ENCODE assay signal across 21 mouse cellular contexts in genomic region chr4:148120555-148120954, GRCm38 (mm10). TPM values are rescaled to one million over a fixed set of nuclear protein-coding genes. Genes with fewer than 3 reads are reported as not detected.
A peak's percentile ranks its signal among the peaks of the same experiment; 100 is the strongest.
DNase-seq lines count a peak whose midpoint lies in the region; ATAC-seq lines count a peak whose summit lies in the region.
"Had no signal": no experiment of that assay in that cellular context is flagged by ENCODE, and none has a peak within 500 bp of the region (broad histone marks: within the 10 kb centered on the region; RNA-seq: fewer than 3 reads in every experiment).

No protein-coding gene starts in this region.

- no peak overlapping the region for H3K4me2 ChIP-seq in forebrain, embryonic 15.5 days (replicated peaks)
- H3K4me2 ChIP-seq: heart, embryonic 13.5 days; liver, embryonic 13.5 days; lung, embryonic 14.5 days; midbrain, embryonic 12.5 days had no signal

- H3K4me3 ChIP-seq in megakaryocyte, embryonic 14.5 days (replicated peaks), result peak overlapping the region; percentile 53
- H3K4me3 ChIP-seq in forebrain, embryonic 15.5 days, result no peak overlapping the region
- H3K4me3 ChIP-seq in limb, embryonic 10.5 days, result no peak overlapping the region
- H3K4me3 ChIP-seq: heart, embryonic 13.5 days; liver, embryonic 13.5 days; midbrain, embryonic 12.5 days had no signal

- H3K4me1 ChIP-seq in megakaryocyte, embryonic 14.5 days, result peaks cover 59% of the 10 kb centered on the region
- peaks cover 50% of the 10 kb centered on the region for H3K4me1 ChIP-seq in forebrain, embryonic 15.5 days
- H3K4me1 ChIP-seq in limb, embryonic 10.5 days, result peaks cover 46% of the 10 kb centered on the region
- H3K4me1 ChIP-seq: liver, embryonic 13.5 days had no signal

- ATAC-seq in megakaryocyte, adult 5-6 weeks (ENCODE audit: poor library complexity, severe bottlenecking), result no peak
- ATAC-seq in forebrain, embryonic 15.5 days (replicated peaks), result 0 out of 2 replicates have a peak, but pooled peaks have one; percentile 0
- ATAC-seq: activated CD4-positive, CD25-positive, alpha-beta regulatory T cell, adult 4 months had no signal

- no peak overlapping the region for H3K9ac ChIP-seq in forebrain, embryonic 15.5 days (replicated peaks)
- H3K9ac ChIP-seq: heart, embryonic 13.5 days; liver, embryonic 13.5 days; lung, embryonic 14.5 days; midbrain, embryonic 12.5 days had no signal

- peak; percentile 70 to 80 for DNase-seq in cerebellum, postnatal 10 days
- no peak for DNase-seq in cerebellum, adult 18-20 months
- DNase-seq in limb, embryonic 10.5 days (ENCODE audit: low spot score), result no peak
- no peak for DNase-seq in kidney, adult 9 months
- DNase-seq in liver, result no peak
- DNase-seq: adrenal gland, postnatal 10 days; cerebellum, adult 11-12 months; heart, adult 11 months; kidney, postnatal 36 days; liver, embryonic 13.5 days; lung, embryonic 14.5 days; lung, postnatal 36 days had no signal

- peaks cover 33% of the 10 kb centered on the region for H3K27me3 ChIP-seq in megakaryocyte, embryonic 14.5 days (replicated peaks)
- no peaks in the 10 kb centered on the region for H3K27me3 ChIP-seq in forebrain, embryonic 15.5 days
- H3K27me3 ChIP-seq in limb, embryonic 10.5 days (ENCODE audit: low read depth, poor library complexity, severe bottlenecking), result 0 out of 2 replicates have a peak, but pooled peaks cover 3% of the 10 kb centered on the region
- H3K27me3 ChIP-seq: midbrain, embryonic 12.5 days had no signal

- peaks cover 10% of the 10 kb centered on the region for H3K9me3 ChIP-seq in megakaryocyte, embryonic 14.5 days
- H3K9me3 ChIP-seq in forebrain, embryonic 15.5 days, result no peaks in the 10 kb centered on the region
- no peaks in the 10 kb centered on the region for H3K9me3 ChIP-seq in limb, embryonic 10.5 days (replicated peaks)
- H3K9me3 ChIP-seq: liver, embryonic 13.5 days; midbrain, embryonic 12.5 days had no signal

- H3K36me3 ChIP-seq in megakaryocyte, embryonic 14.5 days (replicated peaks; ENCODE audit: low read length), result peaks cover 21% of the 10 kb centered on the region
- H3K36me3 ChIP-seq in forebrain, embryonic 15.5 days, result no peaks in the 10 kb centered on the region
- no peaks in the 10 kb centered on the region for H3K36me3 ChIP-seq in limb, embryonic 10.5 days
- H3K36me3 ChIP-seq: G1E; heart, embryonic 13.5 days; liver, embryonic 13.5 days had no signal

- WGBS in forebrain, embryonic 15.5 days, result 53% methylated on average over 9 of the region's 9 CpGs
- 83% methylated on average over 9 of the region's 9 CpGs for WGBS in limb, embryonic 10.5 days

- peak overlapping the region; percentile 88 for H3K27ac ChIP-seq in forebrain, embryonic 15.5 days (replicated peaks)
- H3K27ac ChIP-seq in limb, embryonic 10.5 days, result peak overlapping the region; percentile 87; the same call in 1 of the 2 replicates
- H3K27ac ChIP-seq: heart, embryonic 13.5 days; liver, embryonic 13.5 days; midbrain, embryonic 12.5 days had no signal

RNA-seq across cellular contexts. Expression of gene Mad2l2, which starts 9.6 kb away (rescaled TPM):
- polyA plus RNA-seq in megakaryocyte, embryonic 14.5 days (2012; ENCODE audit: insufficient read depth, low replicate concordance), result 26.0 and 35.6 TPM in 2 replicates
- total RNA-seq in megakaryocyte, adult 5-6 weeks (2015), result 21.9 and 25.3 TPM in 2 replicates
- total RNA-seq in megakaryocyte, adult 5-6 weeks (2017), result 3.6 and 5.9 TPM in 2 replicates
- polyA plus RNA-seq in forebrain, embryonic 15.5 days (2015; fragmentation: Nextera tagmentation; extraction: Ambion mirVana), result 123 and 127 TPM in 2 replicates
- polyA plus RNA-seq in limb, embryonic 10.5 days (2016; fragmentation: Nextera tagmentation; extraction: Ambion mirVana), result 71.7 and 93.8 TPM in 2 replicates

RNA-seq across cellular contexts. Expression of gene Draxin, which starts 9.9 kb away (rescaled TPM):
- 4.1 and 4.9 TPM in 2 replicates for polyA plus RNA-seq in megakaryocyte, embryonic 14.5 days (2012; ENCODE audit: insufficient read depth, low replicate concordance)
- not detected in 2 replicates for total RNA-seq in megakaryocyte, adult 5-6 weeks (2015)
- total RNA-seq in megakaryocyte, adult 5-6 weeks (2017), result 0.04 TPM in 1 of 2 replicates, not detected in the other
- polyA plus RNA-seq in forebrain, embryonic 15.5 days (2015; fragmentation: Nextera tagmentation; extraction: Ambion mirVana), result 21.2 TPM in 2 replicates
- polyA plus RNA-seq in limb, embryonic 10.5 days (2016; fragmentation: Nextera tagmentation; extraction: Ambion mirVana), result 0.78 and 1.3 TPM in 2 replicates
- total RNA-seq: gastrocnemius, adult 8-10 months had no signal
- polyA plus RNA-seq: G1E; lung, embryonic 14.5 days; thymus, postnatal 0 days had no signal

RNA-seq across cellular contexts. Expression of gene Fbxo6, which starts 31.4 kb away (rescaled TPM):
- polyA plus RNA-seq in megakaryocyte, embryonic 14.5 days (2012; ENCODE audit: insufficient read depth, low replicate concordance), result 110 and 123 TPM in 2 replicates
- total RNA-seq in megakaryocyte, adult 5-6 weeks (2015), result 29.3 and 30.8 TPM in 2 replicates
- total RNA-seq in megakaryocyte, adult 5-6 weeks (2017), result 13.5 and 16.8 TPM in 2 replicates
- 15.6 and 18.0 TPM in 2 replicates for polyA plus RNA-seq in forebrain, embryonic 15.5 days (2015; fragmentation: Nextera tagmentation; extraction: Ambion mirVana)
- polyA plus RNA-seq in limb, embryonic 10.5 days (2016; fragmentation: Nextera tagmentation; extraction: Ambion mirVana), result 9.0 and 11.1 TPM in 2 replicates

RNA-seq across cellular contexts. Expression of gene Agtrap, which starts 32.7 kb away (rescaled TPM):
- polyA plus RNA-seq in megakaryocyte, embryonic 14.5 days (2012; ENCODE audit: insufficient read depth, low replicate concordance), result 16.5 and 50.7 TPM in 2 replicates
- 13.8 and 19.0 TPM in 2 replicates for total RNA-seq in megakaryocyte, adult 5-6 weeks (2015)
- 31.9 and 36.0 TPM in 2 replicates for total RNA-seq in megakaryocyte, adult 5-6 weeks (2017)
- 4.6 and 5.6 TPM in 2 replicates for polyA plus RNA-seq in forebrain, embryonic 15.5 days (2015; fragmentation: Nextera tagmentation; extraction: Ambion mirVana)
- polyA plus RNA-seq in limb, embryonic 10.5 days (2016; fragmentation: Nextera tagmentation; extraction: Ambion mirVana), result 13.1 and 14.1 TPM in 2 replicates

RNA-seq across cellular contexts. Expression of gene Fbxo44, which starts 39.7 kb away (rescaled TPM):
- 3.8 and 7.4 TPM in 2 replicates for polyA plus RNA-seq in megakaryocyte, embryonic 14.5 days (2012; ENCODE audit: insufficient read depth, low replicate concordance)
- total RNA-seq in megakaryocyte, adult 5-6 weeks (2015), result 0.93 TPM in 1 of 2 replicates, not detected in the other
- total RNA-seq in megakaryocyte, adult 5-6 weeks (2017), result 0.61 and 0.77 TPM in 2 replicates
- 60.7 and 64.6 TPM in 2 replicates for polyA plus RNA-seq in forebrain, embryonic 15.5 days (2015; fragmentation: Nextera tagmentation; extraction: Ambion mirVana)
- polyA plus RNA-seq in limb, embryonic 10.5 days (2016; fragmentation: Nextera tagmentation; extraction: Ambion mirVana), result 4.4 and 9.7 TPM in 2 replicates

Comparison
In these comparisons a context has a peak if more than half of its experiments do, and no peak if none do; other contexts are left out.
1. DNase-seq: peak in cerebellum, postnatal 10 days (2 of 2); none in cerebellum, adult 18-20 months (0 of 2), limb, embryonic 10.5 days (single experiment), kidney, adult 9 months (single experiment) and liver (single experiment).